Mouse (Mus musculus) ovary, postnatal 36 days (tissue): ENCODE data around the gene Hoxa7.
A peak's percentile ranks its signal among the peaks of the same experiment; 100 is the strongest.

Experiments used
- DNase-seq: peaks from one replicate; pipeline ENCODE4 v3.0.0; 2022; ENCODE audit warnings: low spot score, mixed read lengths

The Hoxa7 gene

GRCm38 (mm10) chr6:52221337-52221992 is at the start of gene Hoxa7:
Hoxa7 (minus strand) TSS chr6:52221854.
- peak; percentile 83 for DNase-seq

DNA sequence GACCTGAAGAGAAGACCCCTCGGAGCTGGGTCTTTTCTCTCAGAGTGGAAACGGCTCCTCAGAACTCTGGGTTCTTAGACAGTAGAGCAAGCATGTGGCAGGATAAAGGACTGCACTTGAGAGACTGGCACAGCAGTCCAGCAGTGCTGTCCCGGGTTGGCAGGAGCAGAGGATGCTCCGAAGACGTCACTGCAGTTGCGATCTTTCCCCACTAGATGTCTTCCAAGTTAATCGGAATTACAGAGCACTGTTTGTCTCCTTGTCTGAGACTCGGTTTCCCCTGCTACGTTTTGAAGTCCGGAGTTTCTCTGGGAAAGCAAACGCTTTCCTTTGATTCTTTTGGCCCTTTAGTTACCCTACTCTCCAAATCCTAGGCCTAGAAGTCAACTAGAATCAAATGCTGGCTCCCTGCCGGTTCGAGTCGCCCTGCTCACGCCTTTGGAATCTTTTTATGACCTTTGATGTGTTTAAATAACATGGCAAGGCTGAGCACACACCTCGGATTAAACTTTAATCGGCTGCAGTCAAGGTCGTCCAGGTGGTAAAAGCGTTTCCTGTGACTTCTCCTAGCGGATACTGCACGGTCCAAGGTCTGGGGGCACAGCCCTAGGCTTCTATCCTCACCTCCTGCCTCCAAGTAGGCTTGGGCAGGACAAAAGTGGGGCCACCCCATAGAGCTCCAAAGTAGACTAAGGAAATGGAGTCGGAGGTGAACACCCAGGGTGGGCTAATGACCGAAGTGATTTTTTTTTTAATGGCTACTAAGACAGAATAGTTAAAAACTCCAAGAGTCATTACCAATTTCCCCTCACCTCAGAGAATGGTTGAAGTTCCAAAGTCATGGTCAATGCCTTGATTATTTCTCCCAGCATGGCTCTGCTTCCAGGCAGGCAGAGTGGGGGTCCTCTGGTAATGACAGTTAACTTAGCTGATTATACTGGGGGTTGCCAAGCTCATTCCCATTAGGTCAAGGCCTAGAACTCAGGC is 49.1 kb upstream of the Hoxa7 start:
- peak; percentile 33 for DNase-seq

DNA sequence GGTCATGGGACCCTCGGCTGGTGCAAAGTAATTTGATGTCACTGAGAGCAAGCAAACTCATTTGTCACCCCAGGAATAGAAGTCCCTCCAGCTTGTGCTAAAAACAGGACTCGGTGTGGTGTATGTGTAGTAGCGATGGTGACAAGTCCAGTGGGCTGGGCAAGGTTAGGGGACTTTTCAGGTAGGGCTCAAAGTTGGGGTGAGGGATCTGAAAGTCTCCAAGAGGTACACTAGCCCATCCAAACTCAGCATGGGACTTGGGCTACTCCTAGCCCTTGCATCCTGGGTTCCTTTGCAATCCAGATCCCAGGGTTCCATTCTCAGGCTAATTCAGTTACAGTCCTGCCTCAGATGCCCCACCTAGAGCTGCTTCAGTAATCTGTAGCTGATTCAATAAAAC is 47.1 kb upstream of the Hoxa7 start:
- no peak for DNase-seq

DNA sequence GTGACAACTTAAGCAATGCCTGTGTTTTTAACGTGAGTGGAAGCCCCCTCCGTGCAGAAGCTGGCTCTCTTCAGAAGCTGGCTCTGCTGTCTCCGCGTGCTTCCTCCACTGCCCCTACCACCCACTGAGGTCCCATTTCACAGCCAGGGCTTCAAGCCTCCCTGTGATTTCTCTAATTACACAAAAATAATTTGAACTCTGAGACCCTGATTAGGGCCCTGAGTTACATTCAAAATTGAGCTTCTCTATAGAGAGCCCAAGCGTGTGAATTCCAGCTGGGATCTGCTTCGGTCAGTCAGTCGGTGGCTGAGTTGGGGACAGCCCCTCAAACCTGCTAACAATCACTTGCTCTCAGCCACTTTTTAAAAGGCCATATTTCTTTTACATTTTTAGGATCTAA is 46.7 kb upstream of the Hoxa7 start:
- DNase-seq, result no peak

- no peak for DNase-seq
These were observed 46.0 kb upstream of the Hoxa7 start for GRCm38 (mm10) chr6:52267691-52268090.

GRCm38 (mm10) chr6:52267221-52267620 is 45.6 kb upstream of the Hoxa7 start:
- DNase-seq, result no peak

- no peak for DNase-seq
These were observed 45.0 kb upstream of the Hoxa7 start for GRCm38 (mm10) chr6:52266666-52266985.

- no peak for DNase-seq
These were observed 44.4 kb upstream of the Hoxa7 start for GRCm38 (mm10) chr6:52265913-52266665.

DNA sequence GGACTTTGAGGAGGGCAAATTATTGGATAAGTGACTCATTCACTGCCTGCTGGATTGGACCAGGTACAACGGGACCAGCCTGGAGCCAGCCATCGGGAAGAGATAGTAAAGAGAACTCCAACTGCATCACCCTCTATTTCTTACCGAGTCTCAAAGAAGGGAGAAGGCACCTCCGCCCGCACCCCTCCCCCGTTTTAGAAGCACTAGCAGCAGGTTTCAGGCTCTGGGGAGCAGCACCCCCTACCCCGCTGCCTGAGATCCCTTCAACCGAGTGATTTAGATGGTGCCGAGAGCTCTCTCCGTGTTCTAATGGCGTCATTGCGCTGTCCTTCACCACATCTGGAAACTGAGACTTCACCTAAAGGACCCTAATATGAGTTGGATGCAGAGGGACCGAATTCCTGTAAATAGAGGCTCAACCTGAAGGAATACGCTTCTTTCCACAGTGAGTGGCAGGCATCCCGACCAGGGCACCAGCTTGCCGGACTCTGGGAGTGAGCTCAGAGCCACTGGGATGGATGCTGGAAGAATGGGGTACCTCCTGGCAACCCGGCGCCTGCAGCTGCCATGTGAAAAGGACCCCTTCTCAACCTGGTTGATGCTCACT is 43.8 kb upstream of the Hoxa7 start:
- DNase-seq, result no peak

DNA sequence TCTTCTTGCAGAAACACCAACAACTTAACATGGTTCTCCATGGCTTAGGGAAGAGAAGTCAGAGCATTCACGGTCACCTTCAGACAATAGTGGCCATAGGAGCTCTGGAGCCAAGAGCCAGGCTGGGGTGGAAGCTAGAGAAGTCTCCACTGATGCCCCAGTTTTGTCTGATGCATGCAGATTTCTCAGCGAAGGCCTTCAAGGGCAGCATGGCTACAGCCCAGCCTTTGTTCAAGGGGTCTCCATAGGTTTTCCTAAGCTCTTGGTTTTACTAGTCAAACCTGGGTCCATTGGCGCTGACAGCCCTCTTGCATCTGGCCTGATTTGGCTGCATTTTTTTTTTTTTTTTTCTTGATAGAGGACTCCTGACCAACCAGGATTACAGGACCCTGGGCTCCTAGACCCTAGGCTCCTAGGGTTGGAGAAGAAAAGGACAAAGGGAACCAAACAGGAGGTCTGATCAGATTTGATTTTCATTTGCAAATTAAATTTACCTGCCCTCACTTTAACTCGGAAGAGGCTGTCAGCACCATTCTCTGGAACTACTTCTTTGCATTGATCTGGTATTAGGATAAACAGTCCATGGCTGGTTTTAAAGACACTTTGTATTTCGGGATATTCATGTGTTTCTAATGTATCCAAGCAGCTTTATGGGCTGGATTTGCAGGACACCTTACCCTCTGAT is 42.6 kb upstream of the Hoxa7 start:
- no peak for DNase-seq

GRCm38 (mm10) chr6:52263321-52263585 is 41.6 kb upstream of the Hoxa7 start:
- DNase-seq, result no peak

DNA sequence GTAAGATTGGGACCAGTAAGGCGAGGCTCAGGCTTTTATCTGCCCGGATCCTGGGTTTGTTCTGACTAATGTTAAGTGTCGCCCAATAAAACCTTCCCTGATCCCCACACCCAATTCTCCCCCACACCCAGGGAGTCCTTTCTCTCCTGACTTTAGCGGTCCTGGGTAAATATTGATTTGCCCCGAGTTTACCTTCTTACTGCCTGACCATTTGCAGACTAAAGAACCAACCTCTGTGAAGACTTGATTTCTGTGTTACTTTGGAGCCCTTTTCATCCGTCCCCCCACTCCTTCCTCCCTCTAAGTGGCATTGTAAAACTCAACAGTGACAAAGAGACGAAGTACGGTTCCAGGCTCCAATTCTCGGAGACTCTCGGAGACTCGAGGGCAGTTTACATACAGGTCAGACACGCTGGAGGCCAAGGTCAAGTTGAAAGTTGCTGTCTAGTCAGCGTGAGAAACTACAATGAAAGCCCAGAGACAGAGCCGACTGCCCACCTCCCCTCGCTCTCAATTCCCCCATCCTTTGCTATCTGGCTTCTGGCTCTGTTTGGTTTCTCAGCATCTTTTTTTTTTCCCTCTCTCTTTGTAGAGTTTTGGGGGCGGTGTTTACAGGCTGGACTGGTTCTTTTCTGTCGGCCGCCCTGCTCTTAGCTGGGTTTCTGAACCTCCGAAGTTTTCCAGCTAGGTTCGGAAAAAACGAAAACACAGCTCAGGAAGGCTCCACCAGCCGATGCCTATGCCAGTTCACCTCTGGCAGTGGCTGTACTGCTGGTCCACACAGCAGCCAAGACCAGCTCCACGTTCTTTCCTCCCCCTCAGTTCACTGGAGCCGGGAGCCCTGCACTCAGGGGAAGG is 41.0 kb upstream of the Hoxa7 start:
- DNase-seq, result no peak

GRCm38 (mm10) chr6:52261751-52262462 is 40.3 kb upstream of the Hoxa7 start:
- DNase-seq, result no peak

- DNase-seq, result no peak
These were observed 39.3 kb upstream of the Hoxa7 start, which contains the start of gene Hoxa13 for GRCm38 (mm10) chr6:52260654-52261575. Hoxa13 (minus strand) TSS chr6:52260880.

DNA sequence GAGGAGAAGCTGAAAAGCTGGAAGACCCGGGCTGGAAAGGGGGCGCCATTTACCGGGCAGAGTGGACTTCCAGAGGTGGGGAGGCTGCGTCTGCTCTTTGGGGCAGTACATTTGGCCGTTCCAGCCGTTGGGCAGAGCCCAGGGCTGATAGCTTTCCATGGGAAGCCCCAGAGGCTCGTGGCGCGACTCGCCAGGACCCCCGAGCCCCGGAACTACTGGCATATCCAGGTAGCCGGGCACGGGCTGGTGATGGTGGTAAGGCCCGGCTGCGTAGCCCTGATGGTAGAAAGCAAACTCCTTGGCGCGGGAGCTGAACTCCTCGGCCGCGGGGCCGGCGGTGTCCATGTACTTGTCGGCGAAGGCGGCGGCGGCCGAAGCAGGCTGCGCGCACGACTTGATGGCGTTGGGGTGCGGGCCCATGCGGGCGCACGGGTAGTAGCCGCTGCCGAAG is 38.2 kb upstream of the Hoxa7 start:
- no peak for DNase-seq

DNA sequence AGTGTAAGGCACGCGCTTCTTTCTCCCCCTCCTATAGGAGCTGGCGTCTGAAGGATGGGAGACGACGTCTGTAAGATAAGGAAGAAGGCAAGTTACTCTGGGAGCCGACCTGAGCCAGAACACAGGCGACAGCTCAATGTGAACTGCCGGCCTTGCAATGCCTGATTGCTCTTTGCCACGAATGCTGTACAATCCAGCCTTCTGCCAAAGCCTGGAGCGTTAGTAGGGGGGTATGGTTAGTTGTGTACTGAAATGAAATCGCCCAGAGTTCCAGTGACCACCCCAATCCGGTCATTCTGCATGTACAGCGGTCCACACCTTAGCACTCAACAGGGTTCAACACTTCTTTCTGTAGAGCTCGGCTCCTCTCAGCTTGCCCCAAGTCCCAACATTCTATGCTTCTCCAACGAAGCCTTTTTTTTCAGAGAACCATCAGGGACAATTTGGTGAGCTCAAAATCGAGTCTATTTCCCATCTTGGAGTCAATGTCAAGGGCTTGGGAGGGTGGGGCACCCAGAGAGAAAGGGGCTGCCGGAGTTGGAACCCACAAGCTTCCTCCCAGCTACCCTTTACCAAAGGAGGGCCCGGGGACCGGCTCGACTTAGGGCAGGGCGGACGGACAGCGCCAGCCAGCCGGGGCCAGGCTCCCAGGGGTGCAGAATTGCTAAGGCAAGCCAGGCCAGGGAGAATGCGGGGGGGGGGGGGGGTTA is 37.6 kb upstream of the Hoxa7 start:
- DNase-seq, result no peak

- peak; percentile 63 for DNase-seq
These were observed 35.3 kb upstream of the Hoxa7 start for GRCm38 (mm10) chr6:52256956-52257355.
